Mouse (Mus musculus): ENCODE data around the gene Nfatc2ip. TPM values are rescaled to one million over a fixed set of nuclear protein-coding genes. Genes with fewer than 3 reads are reported as not detected.

Nfatc2ip gene
- polyA plus RNA-seq, 1 experiment = 6.4 TPM

DNA sequence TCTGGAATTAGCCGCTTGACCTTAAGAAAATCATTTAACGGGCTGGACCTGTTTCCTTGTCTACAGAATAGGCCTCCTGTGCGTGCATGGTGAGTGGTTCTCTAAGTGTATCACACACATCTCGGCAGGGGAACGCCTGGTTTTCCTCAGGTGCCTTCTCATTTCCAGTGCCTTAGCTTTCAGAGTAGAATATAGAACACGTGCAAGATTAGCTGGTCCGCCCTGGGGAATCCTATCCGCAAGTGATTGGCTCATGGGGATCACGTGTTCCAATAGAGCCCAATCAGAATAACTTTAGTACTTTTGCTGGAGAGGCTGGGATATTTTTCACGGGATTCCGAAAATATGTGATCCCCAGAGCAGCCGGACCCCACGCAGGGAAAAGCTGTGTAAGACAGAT lies 37.5 kb downstream of the Nfatc2ip start:
- TF ChIP-seq POLR2A (IDR thresholded peaks at IDR 0.05; ENCODE audit: borderline replicate concordance, insufficient read depth, low read length) (no peak), CTCF (IDR thresholded peaks at IDR 0.05; ENCODE audit: borderline replicate concordance, insufficient read depth, low read depth, low read length) (no peak)
- no peak overlapping the region for H3K4me3 ChIP-seq (replicated peaks; ENCODE audit: insufficient read depth, low read depth, low read length)
- 75% methylated on average over 13 of the region's 13 CpGs for WGBS
- H3K27ac ChIP-seq (ENCODE audit: insufficient read depth, low read length) = no peak overlapping the region
- H3K4me1 ChIP-seq (ENCODE audit: control insufficient read depth, insufficient read depth, low read length) = no peaks in the 10 kb centered on the region
- no peaks in the 10 kb centered on the region for H3K27me3 ChIP-seq (ENCODE audit: control insufficient read depth, insufficient read depth, low read length)
- DNase-seq = no peak

DNA sequence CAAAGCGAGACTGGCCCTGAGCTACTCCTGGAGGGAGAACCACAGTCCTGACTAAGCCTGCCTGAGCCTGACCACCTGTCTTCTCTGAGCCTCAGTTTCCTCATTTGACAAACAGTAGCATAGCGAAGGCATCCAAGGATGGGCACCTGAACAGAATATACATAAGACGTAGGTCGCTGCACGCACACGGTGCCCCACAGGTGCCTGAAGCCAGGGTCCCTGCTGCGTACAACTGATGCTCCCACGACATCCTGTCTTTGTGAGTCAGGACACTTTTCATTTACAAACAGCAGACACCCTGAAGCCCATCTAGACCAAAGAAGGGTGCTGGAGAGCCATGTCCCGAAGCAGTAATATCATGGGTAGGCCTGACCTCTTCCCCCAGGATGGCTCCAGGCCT lies 38.1 kb downstream of the Nfatc2ip start:
- Histone ChIP-seq H3K27me3 (ENCODE audit: control insufficient read depth, insufficient read depth, low read length) (no peaks in the 10 kb centered on the region), H3K27ac (ENCODE audit: insufficient read depth, low read length) (no peak overlapping the region), H3K4me3 (replicated peaks; ENCODE audit: insufficient read depth, low read depth, low read length) (no peak overlapping the region), H3K4me1 (ENCODE audit: control insufficient read depth, insufficient read depth, low read length) (no peaks in the 10 kb centered on the region)
- DNase-seq = no peak
- WGBS = 86% methylated on average over 9 of the region's 9 CpGs
- no peak for TF ChIP-seq POLR2A (IDR thresholded peaks at IDR 0.05; ENCODE audit: borderline replicate concordance, insufficient read depth, low read length)
- TF ChIP-seq CTCF (IDR thresholded peaks at IDR 0.05; ENCODE audit: borderline replicate concordance, insufficient read depth, low read depth, low read length) = no peak

GRCm38 (mm10) chr7:126357838-126358237 lies 38.7 kb downstream of the Nfatc2ip start:
- Histone ChIP-seq H3K4me3 (replicated peaks; ENCODE audit: insufficient read depth, low read depth, low read length) (no peak overlapping the region), H3K27ac (ENCODE audit: insufficient read depth, low read length) (no peak overlapping the region), H3K4me1 (ENCODE audit: control insufficient read depth, insufficient read depth, low read length) (no peaks in the 10 kb centered on the region), H3K27me3 (ENCODE audit: control insufficient read depth, insufficient read depth, low read length) (no peaks in the 10 kb centered on the region)
- 84% methylated on average over 6 of the region's 6 CpGs for WGBS
- DNase-seq = no peak
- TF ChIP-seq POLR2A (IDR thresholded peaks at IDR 0.05; ENCODE audit: borderline replicate concordance, insufficient read depth, low read length) = no peak
- no peak for TF ChIP-seq CTCF (IDR thresholded peaks at IDR 0.05; ENCODE audit: borderline replicate concordance, insufficient read depth, low read depth, low read length)

- H3K4me1 ChIP-seq (ENCODE audit: control insufficient read depth, insufficient read depth, low read length) = no peaks in the 10 kb centered on the region
- H3K4me3 ChIP-seq (replicated peaks; ENCODE audit: insufficient read depth, low read depth, low read length) = no peak overlapping the region
- 50% methylated on average over 7 of the region's 7 CpGs for WGBS
- DNase-seq = no peak
- no peaks in the 10 kb centered on the region for H3K27me3 ChIP-seq (ENCODE audit: control insufficient read depth, insufficient read depth, low read length)
- H3K27ac ChIP-seq (ENCODE audit: insufficient read depth, low read length) = no peak overlapping the region
- TF ChIP-seq CTCF (IDR thresholded peaks at IDR 0.05; ENCODE audit: borderline replicate concordance, insufficient read depth, low read depth, low read length) (no peak), POLR2A (IDR thresholded peaks at IDR 0.05; ENCODE audit: borderline replicate concordance, insufficient read depth, low read length) (no peak)
Measured at GRCm38 (mm10) chr7:126356793-126357591, 39.5 kb downstream of the Nfatc2ip start.

DNA sequence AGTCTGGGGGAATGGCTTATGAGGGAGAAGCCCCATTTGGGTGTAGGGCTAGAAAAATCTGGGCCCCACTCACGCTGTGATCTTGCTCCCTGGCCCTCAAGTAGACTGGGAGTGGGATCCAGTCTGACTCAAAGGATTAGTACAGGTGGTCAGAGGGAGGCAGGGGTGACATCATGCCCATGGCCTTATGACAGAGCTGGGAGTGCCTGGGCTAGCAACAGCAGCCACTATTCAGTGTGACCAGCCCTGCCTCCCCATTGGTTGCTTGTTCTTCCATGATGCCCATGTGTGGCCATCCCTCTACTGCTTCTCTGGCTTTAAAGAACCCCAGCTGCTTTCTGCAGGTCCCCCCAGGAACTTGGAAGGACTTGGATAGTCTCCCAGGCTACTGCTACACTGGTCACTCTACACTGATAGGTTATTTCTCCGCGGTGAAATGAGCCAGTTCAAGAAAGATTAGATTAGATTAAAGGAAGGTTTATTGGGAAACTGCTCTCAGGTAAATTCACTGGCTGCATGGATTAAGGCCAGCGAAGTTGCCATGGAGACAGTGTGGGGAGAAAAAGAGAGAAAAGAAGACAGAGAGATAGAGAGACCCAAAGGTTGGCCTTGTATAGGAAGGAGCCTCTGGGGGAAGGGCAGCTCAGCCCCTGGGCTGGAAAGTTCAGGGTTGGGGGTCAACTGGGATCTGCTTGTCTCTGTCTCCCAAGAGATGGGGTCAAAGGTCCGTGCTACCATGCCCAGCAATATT lies 40.5 kb downstream of the Nfatc2ip start:
- H3K27me3 ChIP-seq (ENCODE audit: control insufficient read depth, insufficient read depth, low read length) = no peaks in the 10 kb centered on the region
- no peak for DNase-seq
- H3K4me3 ChIP-seq (replicated peaks; ENCODE audit: insufficient read depth, low read depth, low read length) = no peak overlapping the region
- 55% methylated on average over 5 of the region's 5 CpGs for WGBS
- H3K27ac ChIP-seq (ENCODE audit: insufficient read depth, low read length) = no peak overlapping the region
- no peaks in the 10 kb centered on the region for H3K4me1 ChIP-seq (ENCODE audit: control insufficient read depth, insufficient read depth, low read length)
- TF ChIP-seq CTCF (IDR thresholded peaks at IDR 0.05; ENCODE audit: borderline replicate concordance, insufficient read depth, low read depth, low read length) = no peak
- TF ChIP-seq POLR2A (IDR thresholded peaks at IDR 0.05; ENCODE audit: borderline replicate concordance, insufficient read depth, low read length) = no peak

- no peak for DNase-seq
- Histone ChIP-seq H3K4me1 (ENCODE audit: control insufficient read depth, insufficient read depth, low read length) (no peaks in the 10 kb centered on the region), H3K4me3 (replicated peaks; ENCODE audit: insufficient read depth, low read depth, low read length) (no peak overlapping the region), H3K27me3 (ENCODE audit: control insufficient read depth, insufficient read depth, low read length) (no peaks in the 10 kb centered on the region), H3K27ac (ENCODE audit: insufficient read depth, low read length) (no peak overlapping the region)
- TF ChIP-seq POLR2A (IDR thresholded peaks at IDR 0.05; ENCODE audit: borderline replicate concordance, insufficient read depth, low read length) (no peak), CTCF (IDR thresholded peaks at IDR 0.05; ENCODE audit: borderline replicate concordance, insufficient read depth, low read depth, low read length) (no peak)
- WGBS = 37% methylated on average over 14 of the region's 14 CpGs
Measured at GRCm38 (mm10) chr7:126354738-126355614, 41.6 kb downstream of the Nfatc2ip start.

DNA sequence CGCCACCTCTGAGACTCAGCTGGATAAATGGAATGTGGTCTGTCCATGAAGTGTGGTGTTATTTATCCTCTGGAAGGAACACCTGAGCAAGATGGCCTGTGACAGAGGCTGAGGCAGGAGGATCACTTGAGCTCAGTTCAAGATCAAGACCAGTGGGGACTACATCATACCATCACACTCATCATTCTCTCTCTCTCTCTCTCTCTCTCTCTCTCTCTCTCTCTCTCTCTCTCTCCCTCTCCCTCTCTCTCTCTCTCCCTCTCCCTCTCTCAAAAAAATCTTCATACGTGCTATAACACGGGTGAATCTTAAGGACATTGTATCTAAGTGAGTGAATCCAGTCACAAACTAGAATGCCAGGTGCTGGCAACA lies 42.6 kb downstream of the Nfatc2ip start:
- Histone ChIP-seq H3K4me1 (ENCODE audit: control insufficient read depth, insufficient read depth, low read length) (no peaks in the 10 kb centered on the region), H3K27ac (ENCODE audit: insufficient read depth, low read length) (no peak overlapping the region), H3K27me3 (ENCODE audit: control insufficient read depth, insufficient read depth, low read length) (no peaks in the 10 kb centered on the region), H3K4me3 (replicated peaks; ENCODE audit: insufficient read depth, low read depth, low read length) (no peak overlapping the region)
- no peak for DNase-seq
- no peak for TF ChIP-seq POLR2A (IDR thresholded peaks at IDR 0.05; ENCODE audit: borderline replicate concordance, insufficient read depth, low read length)
- TF ChIP-seq CTCF (IDR thresholded peaks at IDR 0.05; ENCODE audit: borderline replicate concordance, insufficient read depth, low read depth, low read length) = no peak
- WGBS = 84% methylated on average over 3 of the region's 3 CpGs

Data from cerebellum, adult 2 months (tissue).